Mouse (Mus musculus): ENCODE data around the gene Smurf1. TPM values are rescaled to one million over a fixed set of nuclear protein-coding genes. Genes with fewer than 3 reads are reported as not detected.

Smurf1 gene
- polyA plus RNA-seq, 1 experiment from 2014 or later: 18.3 TPM

- no peak for DNase-seq (ENCODE audit: low spot score)
- ATAC-seq (replicated peaks; ENCODE audit: low FRiP score): no peak
- no peak overlapping the region for H3K27ac ChIP-seq (ENCODE audit: low read depth, low read length)
- H3K27me3 ChIP-seq (ENCODE audit: control insufficient read depth, insufficient read depth, low read length): no peaks in the 10 kb centered on the region
- no peaks in the 10 kb centered on the region for H3K4me1 ChIP-seq (replicated peaks; ENCODE audit: control insufficient read depth, insufficient read depth, low read length)
- WGBS: 89% methylated on average over 2 of the region's 2 CpGs
- no peaks in the 10 kb centered on the region for H3K9me3 ChIP-seq (ENCODE audit: control insufficient read depth, low read length)
- no peaks in the 10 kb centered on the region for H3K36me3 ChIP-seq (ENCODE audit: control insufficient read depth, insufficient read depth, low read length)
- H3K9ac ChIP-seq (ENCODE audit: low read length): no peak overlapping the region
- no peak overlapping the region for H3K4me3 ChIP-seq (ENCODE audit: low read depth, low read length)
- no peak overlapping the region for H3K4me2 ChIP-seq (ENCODE audit: low read depth, low read length, severe bottlenecking)
Measured at GRCm38 (mm10) chr5:144937304-144937703, 28.3 kb downstream of the Smurf1 start.

- Histone ChIP-seq H3K9ac (ENCODE audit: low read length) (no peak overlapping the region), H3K27me3 (ENCODE audit: control insufficient read depth, insufficient read depth, low read length) (no peaks in the 10 kb centered on the region), H3K9me3 (ENCODE audit: control insufficient read depth, low read length) (no peaks in the 10 kb centered on the region), H3K36me3 (ENCODE audit: control insufficient read depth, insufficient read depth, low read length) (no peaks in the 10 kb centered on the region), H3K4me1 (replicated peaks; ENCODE audit: control insufficient read depth, insufficient read depth, low read length) (peaks cover 2% of the 10 kb centered on the region; the same call in 1 of the 2 replicates), H3K27ac (ENCODE audit: low read depth, low read length) (no peak overlapping the region), H3K4me3 (ENCODE audit: low read depth, low read length) (no peak overlapping the region), H3K4me2 (ENCODE audit: low read depth, low read length, severe bottlenecking) (no peak overlapping the region)
- DNase-seq (ENCODE audit: low spot score): no peak
- 78% methylated on average over 4 of the region's 4 CpGs for WGBS
- no peak for ATAC-seq (replicated peaks; ENCODE audit: low FRiP score)
Measured at GRCm38 (mm10) chr5:144933486-144933885, 32.2 kb downstream of the Smurf1 start.

DNA sequence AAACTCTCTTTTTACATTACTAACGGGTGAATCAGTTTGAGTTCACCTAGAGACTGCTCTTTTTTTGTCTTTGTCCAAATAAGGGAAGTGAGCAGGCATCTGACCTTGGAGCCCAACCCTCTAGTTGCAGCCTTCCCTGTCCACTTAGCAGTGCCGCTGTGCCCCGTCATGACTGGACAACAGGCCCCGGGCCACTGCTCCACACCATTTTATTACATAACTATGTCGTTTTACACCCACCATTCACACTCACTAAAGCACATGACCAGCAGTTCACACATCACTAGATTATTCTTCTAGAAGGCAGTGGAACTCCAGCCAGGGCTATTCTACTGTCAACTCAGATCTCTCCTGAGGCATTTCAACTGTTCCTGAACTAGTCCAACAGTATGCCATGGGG lies 33.8 kb downstream of the Smurf1 start:
- no peak overlapping the region for H3K4me2 ChIP-seq (ENCODE audit: low read depth, low read length, severe bottlenecking)
- no peaks in the 10 kb centered on the region for H3K9me3 ChIP-seq (ENCODE audit: control insufficient read depth, low read length)
- 90% methylated on average over 5 of the region's 5 CpGs for WGBS
- no peak for ATAC-seq (replicated peaks; ENCODE audit: low FRiP score)
- no peaks in the 10 kb centered on the region for H3K27me3 ChIP-seq (ENCODE audit: control insufficient read depth, insufficient read depth, low read length)
- H3K36me3 ChIP-seq (ENCODE audit: control insufficient read depth, insufficient read depth, low read length): no peaks in the 10 kb centered on the region
- no peak overlapping the region for H3K27ac ChIP-seq (ENCODE audit: low read depth, low read length)
- H3K4me3 ChIP-seq (ENCODE audit: low read depth, low read length): no peak overlapping the region
- peaks cover 2% of the 10 kb centered on the region; the same call in 1 of the 2 replicates for H3K4me1 ChIP-seq (replicated peaks; ENCODE audit: control insufficient read depth, insufficient read depth, low read length)
- H3K9ac ChIP-seq (ENCODE audit: low read length): no peak overlapping the region
- no peak for DNase-seq (ENCODE audit: low spot score)

DNA sequence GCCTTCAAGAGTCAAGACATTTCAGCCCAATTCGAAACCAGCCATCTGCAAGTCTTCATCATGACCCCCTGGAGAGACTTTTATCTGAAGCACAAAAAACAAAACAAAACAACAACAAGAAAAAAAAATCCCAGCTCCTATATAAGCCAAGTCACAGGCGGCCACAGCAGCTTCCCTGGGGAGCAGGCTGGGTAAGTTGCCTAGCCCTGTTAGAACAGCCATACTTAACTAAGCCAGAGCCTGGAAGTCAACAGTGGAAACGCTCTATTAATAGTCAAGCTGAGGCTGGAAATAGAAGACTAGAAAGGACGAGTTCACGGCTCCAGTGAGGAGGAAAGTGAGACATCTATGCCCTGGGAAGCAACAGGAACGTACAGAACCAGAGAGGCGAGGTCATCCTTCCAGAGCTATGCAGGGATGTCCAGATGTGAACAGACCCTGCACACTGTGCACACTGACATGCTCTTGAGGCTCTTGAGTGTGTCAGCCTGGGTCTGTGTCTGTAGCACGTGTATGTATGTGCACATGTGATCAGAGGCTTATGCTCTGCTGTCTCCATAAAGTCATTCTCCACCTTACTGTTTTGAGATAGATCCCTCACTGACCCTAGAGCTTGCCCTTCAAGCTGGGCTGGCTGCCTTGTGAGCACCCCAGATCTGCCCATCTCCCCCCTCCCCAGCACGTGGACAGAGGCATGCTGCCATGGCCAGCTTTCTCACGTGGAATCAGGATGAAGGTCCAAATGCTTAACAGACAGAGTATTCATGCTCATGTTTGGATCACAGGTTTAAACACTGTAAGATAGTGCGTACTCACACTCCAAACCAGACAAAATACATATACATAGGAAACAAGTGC lies 36.6 kb downstream of the Smurf1 start:
- no peaks in the 10 kb centered on the region for H3K36me3 ChIP-seq (ENCODE audit: control insufficient read depth, insufficient read depth, low read length)
- H3K27me3 ChIP-seq (ENCODE audit: control insufficient read depth, insufficient read depth, low read length): no peaks in the 10 kb centered on the region
- no peak overlapping the region for H3K4me3 ChIP-seq (ENCODE audit: low read depth, low read length)
- no peak overlapping the region for H3K9ac ChIP-seq (ENCODE audit: low read length)
- peaks cover 2% of the 10 kb centered on the region; the same call in 1 of the 2 replicates for H3K4me1 ChIP-seq (replicated peaks; ENCODE audit: control insufficient read depth, insufficient read depth, low read length)
- no peak for DNase-seq (ENCODE audit: low spot score)
- no peaks in the 10 kb centered on the region for H3K9me3 ChIP-seq (ENCODE audit: control insufficient read depth, low read length)
- no peak overlapping the region for H3K4me2 ChIP-seq (ENCODE audit: low read depth, low read length, severe bottlenecking)
- no peak overlapping the region for H3K27ac ChIP-seq (ENCODE audit: low read depth, low read length)
- ATAC-seq (replicated peaks; ENCODE audit: low FRiP score): no peak
- 65% methylated on average over 11 of the region's 11 CpGs for WGBS

- DNase-seq (ENCODE audit: low spot score) (no peak), ATAC-seq (replicated peaks; ENCODE audit: low FRiP score) (no peak)
- Histone ChIP-seq H3K4me2 (ENCODE audit: low read depth, low read length, severe bottlenecking) (no peak overlapping the region), H3K4me1 (replicated peaks; ENCODE audit: control insufficient read depth, insufficient read depth, low read length) (peaks cover 4% of the 10 kb centered on the region; the same call in 1 of the 2 replicates), H3K36me3 (ENCODE audit: control insufficient read depth, insufficient read depth, low read length) (no peaks in the 10 kb centered on the region), H3K27ac (ENCODE audit: low read depth, low read length) (no peak overlapping the region), H3K27me3 (ENCODE audit: control insufficient read depth, insufficient read depth, low read length) (no peaks in the 10 kb centered on the region), H3K9ac (ENCODE audit: low read length) (no peak overlapping the region), H3K9me3 (ENCODE audit: control insufficient read depth, low read length) (no peaks in the 10 kb centered on the region), H3K4me3 (ENCODE audit: low read depth, low read length) (no peak overlapping the region)
- 91% methylated on average over 2 of the region's 2 CpGs for WGBS
Measured at GRCm38 (mm10) chr5:144926275-144926674, 39.4 kb downstream of the Smurf1 start.

DNA sequence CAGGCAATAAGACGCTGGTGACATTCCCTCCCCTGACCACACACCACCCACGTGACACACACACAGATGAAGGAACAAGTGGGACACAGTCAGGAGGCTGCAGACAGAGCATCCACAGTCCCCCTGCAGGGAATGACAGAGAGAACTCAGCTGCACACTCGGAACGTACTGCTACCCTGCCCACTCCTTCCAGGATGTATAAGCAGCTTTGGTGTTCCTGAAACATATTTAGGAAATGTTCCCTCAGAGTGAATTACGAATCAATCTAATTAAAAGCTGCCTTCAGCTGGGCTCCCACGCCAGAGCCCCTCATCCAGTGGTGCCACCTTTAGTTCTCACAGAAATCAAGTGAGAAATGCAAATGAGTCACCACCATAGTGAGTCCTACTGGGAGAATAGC lies 42.3 kb downstream of the Smurf1 start:
- DNase-seq (ENCODE audit: low spot score) (no peak), ATAC-seq (replicated peaks; ENCODE audit: low FRiP score) (no peak)
- H3K4me2 ChIP-seq (ENCODE audit: low read depth, low read length, severe bottlenecking): no peak overlapping the region
- no peaks in the 10 kb centered on the region for H3K9me3 ChIP-seq (ENCODE audit: control insufficient read depth, low read length)
- H3K27me3 ChIP-seq (ENCODE audit: control insufficient read depth, insufficient read depth, low read length): no peaks in the 10 kb centered on the region
- no peak overlapping the region for H3K4me3 ChIP-seq (ENCODE audit: low read depth, low read length)
- no peak overlapping the region for H3K9ac ChIP-seq (ENCODE audit: low read length)
- no peak overlapping the region for H3K27ac ChIP-seq (ENCODE audit: low read depth, low read length)
- 58% methylated on average over 6 of the region's 6 CpGs for WGBS
- H3K36me3 ChIP-seq (ENCODE audit: control insufficient read depth, insufficient read depth, low read length): no peaks in the 10 kb centered on the region
- H3K4me1 ChIP-seq (replicated peaks; ENCODE audit: control insufficient read depth, insufficient read depth, low read length): 0 out of 2 replicates have a peak, but pooled peaks cover 2% of the 10 kb centered on the region

DNA sequence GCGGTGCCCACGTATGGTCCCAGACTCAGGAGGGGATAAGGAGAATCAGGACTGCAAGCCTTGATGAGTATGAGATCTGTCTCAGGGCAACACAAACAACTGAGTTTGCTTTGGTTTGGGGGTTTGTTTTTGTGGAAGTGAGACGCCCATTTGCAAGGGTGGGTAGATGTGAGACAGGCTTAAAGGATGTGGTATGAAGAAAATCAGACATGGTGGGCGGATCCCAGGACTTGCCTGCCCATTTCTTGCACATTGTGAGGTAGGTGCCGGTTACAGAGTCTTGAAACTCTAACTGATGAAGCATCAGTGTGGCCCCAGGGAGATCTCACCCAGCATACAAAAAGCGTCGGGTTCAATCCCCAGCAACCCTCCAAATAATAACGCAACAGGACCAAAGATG lies 45.9 kb downstream of the Smurf1 start:
- Histone ChIP-seq H3K4me2 (ENCODE audit: low read depth, low read length, severe bottlenecking) (no peak overlapping the region), H3K9ac (ENCODE audit: low read length) (no peak overlapping the region), H3K4me3 (ENCODE audit: low read depth, low read length) (no peak overlapping the region), H3K9me3 (ENCODE audit: control insufficient read depth, low read length) (no peaks in the 10 kb centered on the region), H3K27me3 (ENCODE audit: control insufficient read depth, insufficient read depth, low read length) (no peaks in the 10 kb centered on the region), H3K27ac (ENCODE audit: low read depth, low read length) (no peak overlapping the region), H3K4me1 (replicated peaks; ENCODE audit: control insufficient read depth, insufficient read depth, low read length) (0 out of 2 replicates have a peak, but pooled peaks cover 2% of the 10 kb centered on the region), H3K36me3 (ENCODE audit: control insufficient read depth, insufficient read depth, low read length) (no peaks in the 10 kb centered on the region)
- DNase-seq (ENCODE audit: low spot score) (no peak), ATAC-seq (replicated peaks; ENCODE audit: low FRiP score) (no peak)
- 93% methylated on average over 8 of the region's 8 CpGs for WGBS

DNA sequence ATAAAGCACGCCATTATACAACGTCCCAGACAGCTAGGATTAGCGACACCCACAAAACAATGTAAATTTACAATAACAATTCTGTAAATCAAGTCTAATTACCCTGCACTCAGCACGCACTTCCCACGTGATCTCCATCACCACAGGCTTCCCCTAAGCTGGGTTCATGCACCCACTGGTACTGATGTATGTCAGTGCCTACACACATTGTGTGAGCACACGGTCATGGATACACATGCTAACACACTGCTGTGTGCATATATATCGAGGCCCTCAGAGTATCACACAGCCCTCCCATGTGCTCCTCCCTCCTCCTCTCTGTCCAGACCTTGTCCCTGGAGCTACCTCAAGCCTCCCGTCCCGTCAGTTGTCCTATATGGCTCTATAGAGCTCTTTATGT lies 46.5 kb downstream of the Smurf1 start:
- WGBS: 74% methylated on average over 9 of the region's 9 CpGs
- H3K27me3 ChIP-seq (ENCODE audit: control insufficient read depth, insufficient read depth, low read length): no peaks in the 10 kb centered on the region
- 0 out of 2 replicates have a peak, but pooled peaks cover 2% of the 10 kb centered on the region for H3K4me1 ChIP-seq (replicated peaks; ENCODE audit: control insufficient read depth, insufficient read depth, low read length)
- no peaks in the 10 kb centered on the region for H3K9me3 ChIP-seq (ENCODE audit: control insufficient read depth, low read length)
- DNase-seq (ENCODE audit: low spot score) (no peak), ATAC-seq (replicated peaks; ENCODE audit: low FRiP score) (no peak)
- H3K27ac ChIP-seq (ENCODE audit: low read depth, low read length): no peak overlapping the region
- H3K36me3 ChIP-seq (ENCODE audit: control insufficient read depth, insufficient read depth, low read length): no peaks in the 10 kb centered on the region
- H3K9ac ChIP-seq (ENCODE audit: low read length): no peak overlapping the region
- H3K4me2 ChIP-seq (ENCODE audit: low read depth, low read length, severe bottlenecking): no peak overlapping the region
- no peak overlapping the region for H3K4me3 ChIP-seq (ENCODE audit: low read depth, low read length)

DNA sequence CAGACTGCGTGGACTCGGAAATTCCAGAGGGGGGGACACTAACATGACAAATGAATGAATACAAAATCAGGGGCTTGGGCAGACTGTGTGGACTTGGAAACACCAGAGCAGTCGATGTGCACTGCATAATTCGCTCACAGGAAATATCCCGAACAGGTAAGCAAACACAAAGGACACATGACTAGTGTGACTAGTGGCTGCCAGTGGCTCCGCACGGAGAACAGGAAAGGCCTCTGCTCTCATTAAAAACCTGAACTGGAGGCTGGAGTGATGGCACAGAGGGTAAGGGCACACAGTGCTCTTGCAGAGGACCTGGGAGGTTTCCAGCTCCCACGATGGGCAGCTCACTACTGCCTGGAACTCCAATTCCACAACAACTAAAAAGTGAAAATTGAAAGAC lies 47.4 kb downstream of the Smurf1 start:
- H3K27me3 ChIP-seq (ENCODE audit: control insufficient read depth, insufficient read depth, low read length): no peaks in the 10 kb centered on the region
- no peaks in the 10 kb centered on the region for H3K9me3 ChIP-seq (ENCODE audit: control insufficient read depth, low read length)
- 0 out of 2 replicates have a peak, but pooled peaks cover 1% of the 10 kb centered on the region for H3K4me1 ChIP-seq (replicated peaks; ENCODE audit: control insufficient read depth, insufficient read depth, low read length)
- no peak overlapping the region for H3K27ac ChIP-seq (ENCODE audit: low read depth, low read length)
- no peak for ATAC-seq (replicated peaks; ENCODE audit: low FRiP score)
- no peaks in the 10 kb centered on the region for H3K36me3 ChIP-seq (ENCODE audit: control insufficient read depth, insufficient read depth, low read length)
- WGBS: 84% methylated on average over 8 of the region's 8 CpGs
- H3K4me2 ChIP-seq (ENCODE audit: low read depth, low read length, severe bottlenecking): no peak overlapping the region
- DNase-seq (ENCODE audit: low spot score): no peak
- H3K4me3 ChIP-seq (ENCODE audit: low read depth, low read length): no peak overlapping the region
- H3K9ac ChIP-seq (ENCODE audit: low read length): no peak overlapping the region

Measured in forebrain, embryonic 11.5 days (tissue).